ENCODE assay signal across 8 mouse cellular contexts in the genomic region with DNA sequence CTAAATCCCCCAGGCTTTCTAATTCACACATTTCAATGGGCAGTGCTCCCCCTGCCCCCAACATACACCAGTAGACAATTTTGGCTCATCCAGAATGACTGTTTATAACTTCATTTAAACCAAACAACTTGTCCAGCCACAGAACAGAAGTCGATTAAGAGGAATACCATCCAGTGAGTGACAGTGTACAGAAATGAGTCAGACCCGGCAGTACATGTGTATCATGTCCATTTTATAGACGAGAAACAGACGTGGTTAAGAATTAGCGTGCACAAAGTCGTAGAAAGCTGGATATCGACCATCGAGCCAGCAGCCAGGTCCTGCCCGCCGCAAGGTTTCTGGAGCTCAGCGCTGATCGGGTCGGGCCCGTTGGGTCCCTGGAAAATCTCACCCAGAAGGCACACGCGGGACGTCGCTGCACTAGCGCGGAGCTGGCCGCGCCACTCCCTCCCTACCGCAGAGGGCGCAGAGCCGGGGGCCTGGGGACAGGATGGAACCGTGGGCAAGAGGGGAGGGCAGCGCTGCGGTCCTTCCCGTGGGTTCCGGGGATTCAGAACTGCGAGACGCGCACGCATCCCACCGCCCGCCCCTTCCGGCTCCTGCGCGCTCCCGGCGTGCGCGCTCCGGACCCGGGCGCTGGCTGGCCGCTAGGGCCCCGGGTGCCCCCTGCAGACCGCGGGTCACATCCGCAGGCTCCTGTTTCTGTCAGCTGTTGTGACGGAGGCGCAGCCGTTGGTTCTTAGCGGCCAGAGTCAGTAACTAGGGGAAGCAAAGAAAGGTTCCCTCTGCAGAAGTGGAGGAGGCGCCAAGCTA. TPM values are rescaled to one million over a fixed set of nuclear protein-coding genes. Genes with fewer than 3 reads are reported as not detected.
A peak's percentile ranks its signal among the peaks of the same experiment; 100 is the strongest.
DNase-seq lines count a peak whose midpoint lies in the region; ATAC-seq and TF ChIP-seq lines count a peak whose summit lies in the region.

TSS of gene Cyren (minus strand) at position 552 of the 813 bp plus-strand sequence.

- peak within 1 kb of the TSS; percentile 95 for H3K9ac ChIP-seq in ES-E14 (ENCODE audit: insufficient read depth, low read depth, low read length, poor library complexity, severe bottlenecking)
- H3K9ac ChIP-seq in forebrain, embryonic 16.5 days (replicated peaks; ENCODE audit: low read depth, low read length): peak within 1 kb of the TSS; percentile 95
- peak within 1 kb of the TSS; percentile 85 for H3K9ac ChIP-seq in lung, embryonic 14.5 days

- no peaks in the 10 kb centered on the region for H3K9me3 ChIP-seq in ES-E14 (ENCODE audit: control insufficient read depth, insufficient read depth, low read depth, low read length)
- H3K9me3 ChIP-seq in forebrain, embryonic 16.5 days (ENCODE audit: control insufficient read depth, low read length): no peaks in the 10 kb centered on the region
- H3K9me3 ChIP-seq in lung, embryonic 14.5 days (ENCODE audit: low read depth, low read length): no peaks in the 10 kb centered on the region

- peak; percentile 92 for TF ChIP-seq POLR2A in olfactory bulb, adult 2 months (IDR thresholded peaks at IDR 0.05; ENCODE audit: insufficient read depth, low read depth, low read length)
- peak; percentile 71 for TF ChIP-seq POLR2A in thymus, adult 2 months (IDR thresholded peaks at IDR 0.05; ENCODE audit: control insufficient read depth, extremely low read depth, insufficient read depth, low read length, poor library complexity)

- peaks cover 0 to 13% of the 10 kb centered on the region in 2 experiments; a peak in 3 of 4 replicates for H3K4me1 ChIP-seq in ES-E14 (ENCODE audit: control insufficient read depth in 2 of 2, insufficient read depth in 2 of 2, low read length in 2 of 2, poor library complexity in 1 of 2)
- H3K4me1 ChIP-seq in forebrain, embryonic 16.5 days (replicated peaks; ENCODE audit: control insufficient read depth, insufficient read depth, low read length): peaks cover 18% of the 10 kb centered on the region
- peaks cover 14% of the 10 kb centered on the region; the same call in 1 of the 2 replicates for H3K4me1 ChIP-seq in lung, embryonic 14.5 days (ENCODE audit: insufficient read depth)
- peaks cover 7% of the 10 kb centered on the region for H3K4me1 ChIP-seq in olfactory bulb, adult 2 months (ENCODE audit: control insufficient read depth, insufficient read depth, low read length)
- peaks cover 38% of the 10 kb centered on the region for H3K4me1 ChIP-seq in thymus, adult 2 months (replicated peaks; ENCODE audit: control insufficient read depth, insufficient read depth, low read length)

- peak within 1 kb of the TSS; percentile 54; the same call in 1 of the 2 replicates for H3K27ac ChIP-seq in ES-E14 (ENCODE audit: insufficient read depth, low read depth, low read length, poor library complexity, severe bottlenecking)
- peak within 1 kb of the TSS; percentile 89 for H3K27ac ChIP-seq in forebrain, embryonic 16.5 days (ENCODE audit: low read length)
- peak within 1 kb of the TSS; percentile 98 for H3K27ac ChIP-seq in layer of hippocampus, adult 2 months
- peak within 1 kb of the TSS; percentile 94 for H3K27ac ChIP-seq in lung, embryonic 14.5 days (ENCODE audit: low read depth)
- peak within 1 kb of the TSS; percentile 54 for H3K27ac ChIP-seq in olfactory bulb, adult 2 months (ENCODE audit: insufficient read depth, low read depth, low read length)
- peak within 1 kb of the TSS; percentile 83 for H3K27ac ChIP-seq in thymus, adult 2 months (ENCODE audit: control insufficient read depth, insufficient read depth, low read length)

- in situ Hi-C loops in ES-E14 (cut with MboI; ENCODE audit: low sequenced_read_pairs in 2 of 2, unreplicated experiment in 2 of 2): no loop called here

- H3K27me3 ChIP-seq in forebrain, embryonic 16.5 days (replicated peaks; ENCODE audit: control insufficient read depth, insufficient read depth, low read length): no peaks in the 10 kb centered on the region
- no peaks in the 10 kb centered on the region for H3K27me3 ChIP-seq in lung, embryonic 14.5 days (ENCODE audit: insufficient read depth, low read length)
- no peaks in the 10 kb centered on the region for H3K27me3 ChIP-seq in thymus, adult 2 months (ENCODE audit: control insufficient read depth, insufficient read depth, low read length)

- intact Hi-C loops in heart, postnatal 36 days (cut with DNase I): loop anchor here (1.0 to 5.0 kb wide), 5 partner anchors 14 to 365 kb away; partner anchors contain the start of genes Agbl3, Tmem140 and Wdr91

- peak within 1 kb of the TSS; percentile 66 for H3K4me2 ChIP-seq in forebrain, embryonic 16.5 days (ENCODE audit: low read length)
- peak within 1 kb of the TSS; percentile 90 for H3K4me2 ChIP-seq in lung, embryonic 14.5 days

- peak; percentile 75 for DNase-seq in ES-E14 (ENCODE audit: low read depth, low spot score)
- peak; percentile 93 for DNase-seq in cerebellum, adult 11-12 months
- peak; percentile 93 for DNase-seq in heart, postnatal 36 days
- peak; percentile 88 for DNase-seq in layer of hippocampus, adult 2 months (ENCODE audit: low spot score in 2 of 2)
- peak; percentile 97 for DNase-seq in lung, embryonic 14.5 days
- peak; percentile 94 for DNase-seq in thymus, adult 2 months

- ATAC-seq in forebrain, embryonic 16.5 days: peak; percentile 96
- ATAC-seq in lung, embryonic 14.5 days (ENCODE audit: insufficient read depth): peak; percentile 90

- peaks cover 12% of the 10 kb centered on the region; the same call in 1 of the 2 replicates for H3K36me3 ChIP-seq in ES-E14 (ENCODE audit: control insufficient read depth, insufficient read depth, low read length, poor library complexity, severe bottlenecking)
- H3K36me3 ChIP-seq in forebrain, embryonic 16.5 days (ENCODE audit: control insufficient read depth, insufficient read depth): no peaks in the 10 kb centered on the region
- H3K36me3 ChIP-seq in lung, embryonic 14.5 days (ENCODE audit: insufficient read depth): peaks cover 36% of the 10 kb centered on the region
- H3K36me3 ChIP-seq in thymus, adult 2 months (ENCODE audit: control insufficient read depth, insufficient read depth, low read length): no peaks in the 10 kb centered on the region

- TF ChIP-seq CTCF in layer of hippocampus, adult 2 months (conservative IDR thresholded peaks at IDR 0.05): peak; percentile 83
- TF ChIP-seq CTCF in lung, embryonic 14.5 days (IDR thresholded peaks at IDR 0.05; ENCODE audit: low read depth): peak; percentile 49
- TF ChIP-seq CTCF in olfactory bulb, adult 2 months (IDR thresholded peaks at IDR 0.05; ENCODE audit: insufficient read depth, low read depth, low read length): peak; percentile 79
- TF ChIP-seq CTCF in thymus, adult 2 months (IDR thresholded peaks at IDR 0.05; ENCODE audit: borderline replicate concordance, control insufficient read depth, extremely low read depth, insufficient read depth, low read length, poor library complexity): peak; percentile 86

- WGBS in forebrain, embryonic 16.5 days: under 1% methylated on average over 55 of the region's 56 CpGs
- WGBS in lung, embryonic 14.5 days: under 1% methylated on average over 54 of the region's 56 CpGs
- WGBS in olfactory bulb, adult 2 months: under 1% methylated on average over 56 of the region's 56 CpGs
- WGBS in thymus, adult 2 months: under 1% methylated on average over 56 of the region's 56 CpGs

- H3K4me3 ChIP-seq in ES-E14 (ENCODE audit: insufficient read depth in 1 of 2, low read depth in 1 of 2, low read length in 2 of 2, poor library complexity in 1 of 2, severe bottlenecking in 1 of 2): peak within 1 kb of the TSS; percentile 87 to 90
- H3K4me3 ChIP-seq in forebrain, embryonic 16.5 days (replicated peaks; ENCODE audit: low read length): peak within 1 kb of the TSS; percentile 88
- peak within 1 kb of the TSS; percentile 98 for H3K4me3 ChIP-seq in layer of hippocampus, adult 2 months
- peak within 1 kb of the TSS; percentile 77 for H3K4me3 ChIP-seq in lung, embryonic 14.5 days (ENCODE audit: low read depth, low read length)
- peak within 1 kb of the TSS; percentile 61 for H3K4me3 ChIP-seq in olfactory bulb, adult 2 months (ENCODE audit: insufficient read depth, low read depth, low read length)
- peak within 1 kb of the TSS; percentile 96 for H3K4me3 ChIP-seq in thymus, adult 2 months (ENCODE audit: control insufficient read depth, insufficient read depth, low read length)

TF ChIP-seq in ES-E14, 5 proteins besides CTCF, POLR2A, EP300 and RAD21:
- no peak for TF ChIP-seq HCFC1 (IDR thresholded peaks at IDR 0.05; ENCODE audit: borderline replicate concordance, insufficient read depth, low read length)
- TF ChIP-seq CHD2 (IDR thresholded peaks at IDR 0.05; ENCODE audit: low read depth, low read length): no peak
- no peak for TF ChIP-seq MAFK (IDR thresholded peaks at IDR 0.05; ENCODE audit: insufficient read depth, low read depth, low read length)
- TF ChIP-seq ZC3H11A (IDR thresholded peaks at IDR 0.05; ENCODE audit: borderline replicate concordance, low read depth, low read length): no peak
- no peak for TF ChIP-seq ZNF384 (IDR thresholded peaks at IDR 0.05; ENCODE audit: low read depth, low read length)

RNA-seq across cellular contexts. Expression of gene Cyren, which starts in this region (rescaled TPM):
- total RNA-seq in ES-E14 (2012; rRNA removed): 2.9 and 4.3 TPM in 2 replicates
- 12.5 and 12.7 TPM in 2 replicates for polyA plus RNA-seq in forebrain, embryonic 16.5 days (2015; fragmentation: Nextera tagmentation; extraction: Ambion mirVana)
- total RNA-seq in heart, postnatal 36 days (2021): 1 to 10 TPM; 2.3 to 3.5 TPM
- 1 to 10 TPM; 5.5 to 5.9 TPM for total RNA-seq in layer of hippocampus, adult 2 months (2021)
- 15.0 and 17.6 TPM in 2 replicates for polyA plus RNA-seq in lung, embryonic 14.5 days (2014; fragmentation: Nextera tagmentation; extraction: Ambion mirVana)
- not detected in 2 replicates for polyA plus RNA-seq in olfactory bulb, adult 2 months (2012; ENCODE audit: insufficient read depth, insufficient read length, low replicate concordance, missing spikeins)
- 17.0 and 20.1 TPM in 2 replicates for polyA plus RNA-seq in thymus, adult 2 months (2012; rRNA removed)

Comparison
In these comparisons a context has a peak if more than half of its experiments do, and no peak if none do; other contexts are left out.
1. Peak in every context shown above with its lines: DNase-seq, ATAC-seq, H3K4me3 ChIP-seq and H3K27ac ChIP-seq.
2. RNA of gene Cyren (polyA plus RNA-seq): 17.0 to 20.1 TPM in thymus, adult 2 months, 15.0 to 17.6 TPM in lung, embryonic 14.5 days and 12.5 to 12.7 TPM in forebrain, embryonic 16.5 days; not detected in olfactory bulb, adult 2 months; every median in the first group is over 10 times any median in the second.